Mouse (Mus musculus): ENCODE data around the gene Dync2li1. TPM values are rescaled to one million over a fixed set of nuclear protein-coding genes. Genes with fewer than 3 reads are reported as not detected.

The Dync2li1 gene
- polyA plus RNA-seq, 1 experiment from 2014 or later: 29.0 TPM

GRCm38 (mm10) chr17:84645119-84645518 lies 18.8 kb downstream of the Dync2li1 start:
- WGBS: 44% methylated on average over 9 of the region's 9 CpGs
- TF ChIP-seq CTCF (IDR thresholded peaks at IDR 0.05): no peak
- TF ChIP-seq EP300 (IDR thresholded peaks at IDR 0.05): no peak
- DNase-seq (ENCODE audit: low spot score): no peak

GRCm38 (mm10) chr17:84645894-84646293 lies 19.6 kb downstream of the Dync2li1 start:
- no peak overlapping the region for H3K27ac ChIP-seq (ENCODE audit: low read length)
- WGBS: 26% methylated on average over 3 of the region's 7 CpGs
- H3K9me3 ChIP-seq (ENCODE audit: low read length): no peaks in the 10 kb centered on the region
- TF ChIP-seq CTCF (IDR thresholded peaks at IDR 0.05) (no peak), EP300 (IDR thresholded peaks at IDR 0.05) (no peak)
- no peak for DNase-seq (ENCODE audit: low spot score)
- H3K4me3 ChIP-seq (ENCODE audit: low read depth, low read length): no peak overlapping the region
- H3K36me3 ChIP-seq (ENCODE audit: insufficient read depth, low read length): no peaks in the 10 kb centered on the region
- H3K4me1 ChIP-seq (ENCODE audit: insufficient read depth, low read depth, low read length): 0 out of 2 replicates have a peak, but pooled peaks cover 3% of the 10 kb centered on the region
- H3K9ac ChIP-seq (replicated peaks; ENCODE audit: low read depth): no peak overlapping the region
- no peak overlapping the region for H3K4me2 ChIP-seq (replicated peaks; ENCODE audit: low read depth, low read length)
- ATAC-seq: no peak
- H3K27me3 ChIP-seq (replicated peaks; ENCODE audit: insufficient read depth, low read length): no peaks in the 10 kb centered on the region

More at GRCm38 (mm10) chr17:84645119-84645518, 18.8 kb downstream of the Dync2li1 start:
- Histone ChIP-seq H3K27me3 (replicated peaks; ENCODE audit: insufficient read depth, low read length) (no peaks in the 10 kb centered on the region), H3K4me2 (replicated peaks; ENCODE audit: low read depth, low read length) (no peak overlapping the region), H3K4me3 (ENCODE audit: low read depth, low read length) (no peak overlapping the region), H3K27ac (ENCODE audit: low read length) (no peak overlapping the region), H3K36me3 (ENCODE audit: insufficient read depth, low read length) (no peaks in the 10 kb centered on the region), H3K9ac (replicated peaks; ENCODE audit: low read depth) (no peak overlapping the region), H3K4me1 (ENCODE audit: insufficient read depth, low read depth, low read length) (peaks cover under 1% of the 10 kb centered on the region; the same call in 1 of the 2 replicates), H3K9me3 (ENCODE audit: low read length) (no peaks in the 10 kb centered on the region)
- ATAC-seq: no peak

- Histone ChIP-seq H3K4me2 (replicated peaks; ENCODE audit: low read depth, low read length) (no peak overlapping the region), H3K27me3 (replicated peaks; ENCODE audit: insufficient read depth, low read length) (no peaks in the 10 kb centered on the region), H3K9ac (replicated peaks; ENCODE audit: low read depth) (no peak overlapping the region), H3K27ac (ENCODE audit: low read length) (no peak overlapping the region), H3K9me3 (ENCODE audit: low read length) (no peaks in the 10 kb centered on the region), H3K4me3 (ENCODE audit: low read depth, low read length) (no peak overlapping the region), H3K36me3 (ENCODE audit: insufficient read depth, low read length) (no peaks in the 10 kb centered on the region), H3K4me1 (ENCODE audit: insufficient read depth, low read depth, low read length) (0 out of 2 replicates have a peak, but pooled peaks cover 3% of the 10 kb centered on the region)
- DNase-seq (ENCODE audit: low spot score) (no peak), ATAC-seq (no peak)
- TF ChIP-seq CTCF (IDR thresholded peaks at IDR 0.05) (no peak), EP300 (IDR thresholded peaks at IDR 0.05) (no peak)
- WGBS: 77% methylated on average over 2 of the region's 2 CpGs
Measured at GRCm38 (mm10) chr17:84646477-84646876, 20.2 kb downstream of the Dync2li1 start.

- WGBS: 64% methylated on average over 4 of the region's 4 CpGs
- Histone ChIP-seq H3K4me1 (ENCODE audit: insufficient read depth, low read depth, low read length) (0 out of 2 replicates have a peak, but pooled peaks cover 3% of the 10 kb centered on the region), H3K27me3 (replicated peaks; ENCODE audit: insufficient read depth, low read length) (no peaks in the 10 kb centered on the region), H3K27ac (ENCODE audit: low read length) (no peak overlapping the region), H3K9me3 (ENCODE audit: low read length) (no peaks in the 10 kb centered on the region), H3K36me3 (ENCODE audit: insufficient read depth, low read length) (no peaks in the 10 kb centered on the region), H3K9ac (replicated peaks; ENCODE audit: low read depth) (no peak overlapping the region), H3K4me2 (replicated peaks; ENCODE audit: low read depth, low read length) (no peak overlapping the region), H3K4me3 (ENCODE audit: low read depth, low read length) (no peak overlapping the region)
- peak; percentile 42 for DNase-seq (ENCODE audit: low spot score)
- TF ChIP-seq EP300 (IDR thresholded peaks at IDR 0.05): no peak
- no peak for TF ChIP-seq CTCF (IDR thresholded peaks at IDR 0.05)
- no peak for ATAC-seq
Measured at GRCm38 (mm10) chr17:84647630-84648029, 21.3 kb downstream of the Dync2li1 start.

- no peaks in the 10 kb centered on the region for H3K27me3 ChIP-seq (replicated peaks; ENCODE audit: insufficient read depth, low read length)
- H3K9me3 ChIP-seq (ENCODE audit: low read length): no peaks in the 10 kb centered on the region
- no peak overlapping the region for H3K4me2 ChIP-seq (replicated peaks; ENCODE audit: low read depth, low read length)
- no peak for DNase-seq (ENCODE audit: low spot score)
- WGBS: 56% methylated on average over 9 of the region's 9 CpGs
- H3K4me1 ChIP-seq (ENCODE audit: insufficient read depth, low read depth, low read length): 0 out of 2 replicates have a peak, but pooled peaks cover 3% of the 10 kb centered on the region
- no peak for TF ChIP-seq CTCF (IDR thresholded peaks at IDR 0.05)
- ATAC-seq: peak; percentile 38; the same call in 1 of the 2 replicates
- H3K36me3 ChIP-seq (ENCODE audit: insufficient read depth, low read length): no peaks in the 10 kb centered on the region
- H3K4me3 ChIP-seq (ENCODE audit: low read depth, low read length): no peak overlapping the region
- no peak overlapping the region for H3K9ac ChIP-seq (replicated peaks; ENCODE audit: low read depth)
- no peak overlapping the region for H3K27ac ChIP-seq (ENCODE audit: low read length)
Measured at GRCm38 (mm10) chr17:84650302-84651017, 24.2 kb downstream of the Dync2li1 start.

GRCm38 (mm10) chr17:84653544-84653943 lies 27.2 kb downstream of the Dync2li1 start:
- Histone ChIP-seq H3K9me3 (ENCODE audit: low read length) (no peaks in the 10 kb centered on the region), H3K27me3 (replicated peaks; ENCODE audit: insufficient read depth, low read length) (no peaks in the 10 kb centered on the region), H3K36me3 (ENCODE audit: insufficient read depth, low read length) (no peaks in the 10 kb centered on the region), H3K4me2 (replicated peaks; ENCODE audit: low read depth, low read length) (no peak overlapping the region), H3K27ac (ENCODE audit: low read length) (no peak overlapping the region), H3K4me1 (ENCODE audit: insufficient read depth, low read depth, low read length) (0 out of 2 replicates have a peak, but pooled peaks cover 3% of the 10 kb centered on the region), H3K4me3 (ENCODE audit: low read depth, low read length) (no peak overlapping the region), H3K9ac (replicated peaks; ENCODE audit: low read depth) (no peak overlapping the region)
- TF ChIP-seq EP300 (IDR thresholded peaks at IDR 0.05) (no peak), CTCF (IDR thresholded peaks at IDR 0.05) (no peak)
- DNase-seq (ENCODE audit: low spot score) (no peak), ATAC-seq (no peak)
- 87% methylated on average over 9 of the region's 9 CpGs for WGBS

All from lung, postnatal 0 days (tissue).